Mouse (Mus musculus) bone marrow, adult 2 months (tissue): ENCODE measurements around the gene Clcn2.

Experiments used
- CTCF ChIP-seq: fragments of 200-500 bp; IDR thresholded peaks from 2 replicates; pipeline ENCODE4 v1.5.1; 2011; ENCODE audit warnings: low read length, control low read depth; ENCODE audit not compliant: control insufficient read depth, insufficient read depth
- POLR2A ChIP-seq: fragments of 200-500 bp; IDR thresholded peaks from 2 replicates; pipeline ENCODE4 v1.6.1; 2011; ENCODE audit warnings: low read depth, mild to moderate bottlenecking, control low read depth, low read length, borderline replicate concordance; ENCODE audit not compliant: control insufficient read depth

GRCm38 (mm10) chr16:20672965-20673705, 44.4 kb downstream of the Clcn2 start:
- TF ChIP-seq CTCF (no peak), POLR2A (no peak)
